Mouse (Mus musculus) megakaryocyte, embryonic 14.5 days (primary cell): ENCODE measurements around the gene Tmem50b. TPM values are rescaled to one million over a fixed set of nuclear protein-coding genes. Genes with fewer than 3 reads are reported as not detected.
"Not testable (repeated sequence)": the region's sequence is repeated elsewhere in the genome, so short reads cannot be mapped to it uniquely, and the experiment has no call there.

ENCODE experiments used
- H3K27me3 ChIP-seq: replicated peaks from 2 replicates; pipeline ENCODE3; 2012; ENCODE audit warnings: inconsistent platforms
- H3K36me3 ChIP-seq: replicated peaks from 2 replicates; pipeline ENCODE3; 2012; ENCODE audit warnings: low read length, inconsistent platforms, mixed read lengths
- H3K4me1 ChIP-seq: 2 replicates; pipeline ENCODE4 v1.6.1; 2012; ENCODE audit warnings: inconsistent platforms
- H3K4me3 ChIP-seq: replicated peaks from 2 replicates; pipeline ENCODE3; 2012; ENCODE audit warnings: moderate library complexity, mild to moderate bottlenecking, inconsistent platforms
- H3K9me3 ChIP-seq: 2 replicates; pipeline ENCODE4 v1.6.1; 2012; ENCODE audit warnings: inconsistent platforms
- FLI1 ChIP-seq: IDR thresholded peaks from 2 replicates; pipeline ENCODE4 v1.6.1; 2012; ENCODE audit warnings: low read length, inconsistent platforms, mixed read lengths
- GATA1 ChIP-seq: IDR thresholded peaks from 3 replicates; pipeline ENCODE4 v1.6.1; 2012; ENCODE audit warnings: mixed read lengths, low read length, inconsistent platforms, borderline replicate concordance
- polyA plus RNA-seq: library from polyadenylated mRNA; stranded (reverse); fragments of >175 nt; gene quantifications from 2 replicates; pipeline ENCODE4 v1.2.3, GENCODE M21; 2012; ENCODE audit warnings: low replicate concordance; ENCODE audit not compliant: insufficient read depth

Gene Tmem50b
- 2.6 TPM in 1 of 2 replicates, not detected in the other for polyA plus RNA-seq

DNA sequence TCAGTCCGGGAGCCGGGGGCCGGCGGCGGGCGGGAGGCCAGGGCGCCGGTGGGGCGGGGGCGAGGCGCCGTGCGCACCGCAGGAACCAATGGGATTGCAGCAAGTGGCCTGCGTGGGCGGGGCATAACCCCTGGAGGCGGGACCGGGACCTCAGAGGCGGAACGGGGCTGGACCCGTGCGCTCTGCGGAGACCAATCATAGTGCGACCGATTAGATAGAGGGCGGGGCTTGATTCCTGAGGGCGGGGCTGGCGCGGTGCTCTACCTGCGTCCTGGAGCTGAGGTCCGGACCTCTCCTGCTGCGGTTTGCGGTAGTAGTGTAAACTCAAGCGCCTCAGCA is at the start of gene Tmem50b:
Gene Tmem50b (minus strand): TSS at position 129 of the 339 bp plus-strand sequence.
- H3K36me3 ChIP-seq = peaks cover 11% of the 10 kb centered on the region
- H3K27me3 ChIP-seq = peaks cover 13% of the 10 kb centered on the region
- peaks cover 67% of the 10 kb centered on the region for H3K4me1 ChIP-seq
- TF ChIP-seq FLI1 (no peak), GATA1 (no peak)
- H3K4me3 ChIP-seq = peak within 1 kb of the TSS; percentile 96
- H3K9me3 ChIP-seq = no peaks in the 10 kb centered on the region

DNA sequence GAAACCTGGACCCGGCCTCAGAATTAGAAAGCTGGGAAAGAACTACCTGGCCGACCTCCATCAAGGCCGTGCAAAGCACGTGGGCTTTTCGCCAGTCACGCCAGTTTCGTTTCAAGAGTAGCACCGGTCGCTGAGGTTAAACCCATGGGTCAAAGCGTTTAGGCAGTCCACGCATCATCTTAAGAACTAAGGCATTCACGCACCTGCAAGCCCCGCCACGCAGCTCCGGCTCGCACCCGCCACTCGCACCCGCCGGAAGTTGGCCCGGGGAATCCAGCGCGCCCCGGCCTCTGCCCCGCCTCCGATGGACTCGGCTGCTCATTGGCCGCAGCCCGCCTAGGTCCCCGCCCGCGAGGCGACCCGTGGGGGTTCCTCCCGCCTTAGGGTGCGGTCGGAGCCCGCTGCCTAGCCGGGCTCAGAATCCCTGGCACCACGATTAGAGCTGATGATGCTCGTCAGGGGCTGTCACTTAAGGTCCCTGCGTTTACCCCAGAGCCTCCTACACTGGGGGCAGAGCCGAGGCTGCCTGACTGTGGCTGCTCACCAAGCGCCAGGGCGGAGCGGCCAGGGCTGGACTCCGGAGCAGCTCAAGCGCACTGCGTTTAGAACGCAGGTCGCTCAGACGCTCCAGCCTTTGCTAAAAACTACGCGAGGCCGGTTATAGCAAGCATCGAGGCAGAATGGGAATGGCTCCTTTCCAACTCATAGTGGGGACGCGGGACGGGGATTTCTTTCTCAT is 49.2 kb upstream of the Tmem50b start, which contains the start of gene Gart:
Gene Gart (minus strand): TSS at position 272 of the 739 bp plus-strand sequence.
- no peaks in the 10 kb centered on the region for H3K27me3 ChIP-seq
- H3K9me3 ChIP-seq = no peaks in the 10 kb centered on the region
- H3K4me1 ChIP-seq = peaks cover 35% of the 10 kb centered on the region
- no peak for TF ChIP-seq FLI1
- no peak for TF ChIP-seq GATA1
- peak within 1 kb of the TSS; percentile 96 for H3K4me3 ChIP-seq
- H3K36me3 ChIP-seq = peaks cover 31% of the 10 kb centered on the region

DNA sequence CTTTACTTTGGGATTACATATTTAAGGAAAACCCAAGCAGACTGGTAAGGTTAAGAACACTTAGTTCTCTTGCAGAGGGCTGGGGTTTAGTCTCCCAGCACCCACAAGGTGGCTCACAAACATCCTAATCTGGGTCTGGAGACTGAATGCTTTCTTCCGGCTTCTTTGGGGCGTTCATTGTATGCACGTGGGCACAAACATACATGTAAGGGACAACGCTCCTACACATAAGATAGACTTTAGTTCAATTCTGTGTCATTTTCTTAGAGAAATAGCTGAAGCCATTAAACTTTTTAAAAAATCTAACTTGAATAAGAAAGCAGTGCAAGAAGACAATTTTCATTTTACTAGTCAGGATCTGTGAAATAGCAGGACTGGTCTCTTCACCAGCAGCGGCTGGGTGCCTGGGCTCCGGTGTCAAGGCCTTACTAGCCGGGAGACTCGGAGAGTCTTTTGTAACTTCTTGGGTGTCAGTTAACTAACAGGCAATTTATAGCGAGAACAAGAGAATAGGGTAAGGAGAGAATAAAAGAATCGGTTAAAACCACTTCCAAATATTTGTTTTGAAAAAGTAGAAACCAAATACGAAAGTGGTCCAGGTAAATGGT is 48.5 kb upstream of the Tmem50b start:
- H3K4me3 ChIP-seq = peak overlapping the region; percentile 96
- H3K27me3 ChIP-seq = no peaks in the 10 kb centered on the region
- no peaks in the 10 kb centered on the region for H3K9me3 ChIP-seq
- H3K4me1 ChIP-seq = peaks cover 28% of the 10 kb centered on the region
- TF ChIP-seq GATA1 (no peak), FLI1 (no peak)
- peaks cover 31% of the 10 kb centered on the region for H3K36me3 ChIP-seq

- Histone ChIP-seq H3K4me3 (peak overlapping the region; percentile 96), H3K4me1 (peaks cover 24% of the 10 kb centered on the region), H3K36me3 (peaks cover 31% of the 10 kb centered on the region)
- not testable (repeated sequence) for H3K9me3 ChIP-seq, H3K27me3 ChIP-seq
These were observed 47.8 kb upstream of the Tmem50b start for GRCm38 (mm10) chr16:91645420-91645819.

- Histone ChIP-seq H3K4me1 (peaks cover 20% of the 10 kb centered on the region), H3K4me3 (peak overlapping the region; percentile 59), H3K9me3 (no peaks in the 10 kb centered on the region), H3K27me3 (no peaks in the 10 kb centered on the region), H3K36me3 (peaks cover 32% of the 10 kb centered on the region)
- no peak for TF ChIP-seq FLI1
- TF ChIP-seq GATA1 = no peak
These were observed 47.3 kb upstream of the Tmem50b start for GRCm38 (mm10) chr16:91644901-91645300.

GRCm38 (mm10) chr16:91640171-91640570 is 42.6 kb upstream of the Tmem50b start:
- H3K36me3 ChIP-seq = peaks cover 79% of the 10 kb centered on the region
- H3K9me3 ChIP-seq = no peaks in the 10 kb centered on the region
- TF ChIP-seq GATA1 = no peak
- no peak for TF ChIP-seq FLI1
- no peak overlapping the region for H3K4me3 ChIP-seq
- H3K27me3 ChIP-seq = no peaks in the 10 kb centered on the region
- H3K4me1 ChIP-seq = peaks cover 10% of the 10 kb centered on the region

DNA sequence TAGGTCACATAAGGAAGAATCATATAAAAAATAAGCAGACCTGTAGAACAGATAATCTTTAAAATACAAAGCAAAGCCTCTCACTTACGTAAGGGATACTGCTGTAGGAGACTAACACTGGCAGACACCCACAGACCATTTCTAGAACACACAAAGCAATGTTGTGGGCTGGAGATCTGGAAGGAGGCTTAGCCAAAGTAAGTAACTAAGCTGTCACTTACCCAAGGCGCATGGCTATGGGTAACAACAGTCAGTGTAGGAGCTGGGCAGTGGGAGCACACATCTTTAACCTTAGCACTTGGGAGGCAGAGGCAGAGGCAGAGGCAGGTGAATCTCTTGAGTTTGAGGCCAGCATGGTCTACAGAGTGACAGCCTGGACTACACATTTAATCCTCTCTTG is 42.0 kb upstream of the Tmem50b start:
- Histone ChIP-seq H3K27me3 (no peaks in the 10 kb centered on the region), H3K36me3 (peaks cover 84% of the 10 kb centered on the region), H3K4me3 (no peak overlapping the region), H3K9me3 (no peaks in the 10 kb centered on the region), H3K4me1 (peaks cover 9% of the 10 kb centered on the region)
- no peak for TF ChIP-seq FLI1
- TF ChIP-seq GATA1 = no peak

GRCm38 (mm10) chr16:91639161-91639560 is 41.6 kb upstream of the Tmem50b start:
- Histone ChIP-seq H3K27me3 (no peaks in the 10 kb centered on the region), H3K9me3 (no peaks in the 10 kb centered on the region), H3K36me3 (peaks cover 84% of the 10 kb centered on the region), H3K4me3 (no peak overlapping the region), H3K4me1 (peaks cover 4% of the 10 kb centered on the region)
- no peak for TF ChIP-seq FLI1
- no peak for TF ChIP-seq GATA1

GRCm38 (mm10) chr16:91633641-91634040 is 36.0 kb upstream of the Tmem50b start:
- Histone ChIP-seq H3K4me3 (no peak overlapping the region), H3K9me3 (no peaks in the 10 kb centered on the region), H3K27me3 (no peaks in the 10 kb centered on the region), H3K4me1 (peaks cover 23% of the 10 kb centered on the region), H3K36me3 (peaks cover 92% of the 10 kb centered on the region)
- TF ChIP-seq GATA1 (no peak), FLI1 (no peak)

DNA sequence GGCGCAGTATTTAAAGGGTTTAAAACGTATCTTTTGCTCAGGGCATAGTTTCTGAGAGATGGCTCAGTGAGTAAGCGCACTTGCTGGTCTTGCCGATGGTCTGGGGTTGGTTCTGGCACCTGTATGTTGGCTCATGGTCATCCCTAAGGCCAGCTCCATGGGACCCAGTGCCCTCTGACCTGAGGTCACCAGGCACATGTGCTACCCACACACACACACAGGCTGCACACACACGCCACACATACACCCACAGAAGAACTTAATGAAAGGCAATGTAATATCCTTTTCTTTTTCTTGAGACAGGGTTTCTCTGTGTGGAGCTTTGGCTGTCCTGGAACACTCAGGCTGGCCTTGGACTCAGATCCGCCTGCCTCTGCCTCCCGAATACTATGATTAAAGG is 35.3 kb upstream of the Tmem50b start:
- Histone ChIP-seq H3K27me3 (no peaks in the 10 kb centered on the region), H3K4me1 (peaks cover 27% of the 10 kb centered on the region), H3K36me3 (peaks cover 92% of the 10 kb centered on the region), H3K9me3 (no peaks in the 10 kb centered on the region), H3K4me3 (no peak overlapping the region)
- no peak for TF ChIP-seq GATA1
- no peak for TF ChIP-seq FLI1
